Mouse (Mus musculus) hindbrain, embryonic 10.5 days (tissue): ENCODE results near the gene Actl6a. TPM values are rescaled to one million over a fixed set of nuclear protein-coding genes. Genes with fewer than 3 reads are reported as not detected.
"Not testable (repeated sequence)": the region's sequence is repeated elsewhere in the genome, so short reads cannot be mapped to it uniquely, and the experiment has no call there.

Experiments
- DNase-seq: peaks from one replicate; pipeline ENCODE4 v3.0.0-alpha.2; 2017; ENCODE audit warnings: low spot score
- H3K27ac ChIP-seq: fragments of 300-500 bp; sonication (generic); 2 replicates; pipeline ENCODE4 v1.5.1; 2016; ENCODE audit warnings: mild to moderate bottlenecking, moderate library complexity
- H3K27me3 ChIP-seq: fragments of 300-500 bp; sonication (generic); 2 replicates; pipeline ENCODE4 v1.6.1; 2016; ENCODE audit warnings: mild to moderate bottlenecking; ENCODE audit not compliant: poor library complexity, insufficient read depth, severe bottlenecking
- H3K36me3 ChIP-seq: fragments of 300-500 bp; sonication (generic); 2 replicates; pipeline ENCODE4 v1.6.1; 2016; ENCODE audit warnings: mild to moderate bottlenecking, moderate library complexity
- H3K4me1 ChIP-seq: fragments of 300-500 bp; sonication (generic); replicated peaks from 2 replicates; pipeline ENCODE4 v1.6.1; 2016; ENCODE audit warnings: mild to moderate bottlenecking
- H3K4me3 ChIP-seq: fragments of 300-500 bp; sonication (generic); 2 replicates; pipeline ENCODE4 v1.5.1; 2016; ENCODE audit warnings: mild to moderate bottlenecking, moderate library complexity
- H3K9me3 ChIP-seq: fragments of 300-500 bp; sonication (generic); 2 replicates; pipeline ENCODE4 v1.6.1; 2016; ENCODE audit warnings: mild to moderate bottlenecking, moderate library complexity
- WGBS: fragments of 180-500 bp; shearing (Covaris S2); methylation state at CpG from one replicate; pipeline ENCODE4 v1.1.7; 2016; 5-methylcytosine and 5-hydroxymethylcytosine counted together
- polyA plus RNA-seq: library from polyadenylated mRNA; unstranded; fragments of >200 nt; fragmentation: Nextera tagmentation; extraction: Ambion mirVana; gene quantifications from 2 replicates; pipeline ENCODE4 v1.2.1, GENCODE M21; 2016

Gene Actl6a
- polyA plus RNA-seq, 1 experiment from 2014 or later: 244 TPM

- Histone ChIP-seq H3K36me3 (no peaks in the 10 kb centered on the region), H3K4me1 (no peaks in the 10 kb centered on the region), H3K9me3 (no peaks in the 10 kb centered on the region), H3K4me3 (no peak overlapping the region), H3K27me3 (no peaks in the 10 kb centered on the region), H3K27ac (no peak overlapping the region)
- WGBS: 82% methylated on average over 12 of the region's 12 CpGs
- DNase-seq: no peak
These were observed 23.1 kb upstream of the Actl6a start for GRCm38 (mm10) chr3:32682910-32683531.

GRCm38 (mm10) chr3:32684631-32685030 lies 21.5 kb upstream of the Actl6a start:
- H3K4me1 ChIP-seq: no peaks in the 10 kb centered on the region
- no peaks in the 10 kb centered on the region for H3K9me3 ChIP-seq
- 86% methylated on average over 3 of the region's 3 CpGs for whole genome bisulfite sequencing
- H3K27ac ChIP-seq: no peak overlapping the region
- no peak for DNase-seq
- no peak overlapping the region for H3K4me3 ChIP-seq
- H3K27me3 ChIP-seq: no peaks in the 10 kb centered on the region
- no peaks in the 10 kb centered on the region for H3K36me3 ChIP-seq

GRCm38 (mm10) chr3:32686537-32686936 lies 19.6 kb upstream of the Actl6a start:
- no peaks in the 10 kb centered on the region for H3K4me1 ChIP-seq
- H3K4me3 ChIP-seq: no peak overlapping the region
- DNase-seq: no peak
- 76% methylated on average over 1 of the region's 1 CpGs for WGBS
- H3K27ac ChIP-seq: no peak overlapping the region
- H3K9me3 ChIP-seq: no peaks in the 10 kb centered on the region
- no peaks in the 10 kb centered on the region for H3K27me3 ChIP-seq
- H3K36me3 ChIP-seq: no peaks in the 10 kb centered on the region

- H3K4me3 ChIP-seq: no peak overlapping the region
- no peaks in the 10 kb centered on the region for H3K4me1 ChIP-seq
- no peaks in the 10 kb centered on the region for H3K27me3 ChIP-seq
- no peak for DNase-seq
- H3K36me3 ChIP-seq: no peaks in the 10 kb centered on the region
- H3K27ac ChIP-seq: no peak overlapping the region
- 73% methylated on average over 4 of the region's 4 CpGs for WGBS
- H3K9me3 ChIP-seq: no peaks in the 10 kb centered on the region
These were observed 18.9 kb upstream of the Actl6a start for GRCm38 (mm10) chr3:32687156-32687555.

GRCm38 (mm10) chr3:32689567-32689999 lies 16.5 kb upstream of the Actl6a start:
- H3K36me3 ChIP-seq: no peaks in the 10 kb centered on the region
- 89% methylated on average over 9 of the region's 9 CpGs for WGBS
- H3K9me3 ChIP-seq: no peaks in the 10 kb centered on the region
- no peak for DNase-seq
- H3K27me3 ChIP-seq: no peaks in the 10 kb centered on the region
- no peak overlapping the region for H3K4me3 ChIP-seq
- 0 out of 2 replicates have a peak, but pooled peaks cover 7% of the 10 kb centered on the region for H3K4me1 ChIP-seq
- no peak overlapping the region for H3K27ac ChIP-seq

- no peaks in the 10 kb centered on the region for H3K36me3 ChIP-seq
- no peak for DNase-seq
- 0 out of 2 replicates have a peak, but pooled peaks cover 7% of the 10 kb centered on the region for H3K4me1 ChIP-seq
- no peaks in the 10 kb centered on the region for H3K27me3 ChIP-seq
- no peak overlapping the region for H3K27ac ChIP-seq
- H3K9me3 ChIP-seq: no peaks in the 10 kb centered on the region
- no peak overlapping the region for H3K4me3 ChIP-seq
- WGBS: 81% methylated on average over 3 of the region's 3 CpGs
These were observed 16.1 kb upstream of the Actl6a start for GRCm38 (mm10) chr3:32690008-32690407.

- H3K9me3 ChIP-seq: no peaks in the 10 kb centered on the region
- 56% methylated on average over 1 of the region's 1 CpGs for WGBS
- H3K36me3 ChIP-seq: no peaks in the 10 kb centered on the region
These were observed 15.2 kb upstream of the Actl6a start for GRCm38 (mm10) chr3:32690901-32691300.

GRCm38 (mm10) chr3:32691841-32692240 lies 14.3 kb upstream of the Actl6a start:
- Histone ChIP-seq H3K27me3 (no peaks in the 10 kb centered on the region), H3K9me3 (no peaks in the 10 kb centered on the region), H3K27ac (no peak overlapping the region), H3K4me1 (0 out of 2 replicates have a peak, but pooled peaks cover 7% of the 10 kb centered on the region), H3K4me3 (no peak overlapping the region), H3K36me3 (no peaks in the 10 kb centered on the region)
- WGBS: 87% methylated on average over 5 of the region's 5 CpGs
- DNase-seq: no peak

More at GRCm38 (mm10) chr3:32690901-32691300, 15.2 kb upstream of the Actl6a start:
- DNase-seq: no peak
- Histone ChIP-seq H3K27me3 (no peaks in the 10 kb centered on the region), H3K4me1 (0 out of 2 replicates have a peak, but pooled peaks cover 7% of the 10 kb centered on the region), H3K27ac (no peak overlapping the region), H3K4me3 (no peak overlapping the region)

- 0 out of 2 replicates have a peak, but pooled peaks cover 7% of the 10 kb centered on the region for H3K4me1 ChIP-seq
- H3K36me3 ChIP-seq: no peaks in the 10 kb centered on the region
- H3K9me3 ChIP-seq: no peaks in the 10 kb centered on the region
- no peak for DNase-seq
- no peaks in the 10 kb centered on the region for H3K27me3 ChIP-seq
- no peak overlapping the region for H3K27ac ChIP-seq
- no peak overlapping the region for H3K4me3 ChIP-seq
- WGBS: 40% methylated on average over 5 of the region's 5 CpGs
These were observed 11.9 kb upstream of the Actl6a start for GRCm38 (mm10) chr3:32694211-32694610.

GRCm38 (mm10) chr3:32694737-32695582 lies 11.1 kb upstream of the Actl6a start:
- Histone ChIP-seq H3K27ac (no peak overlapping the region), H3K4me1 (0 out of 2 replicates have a peak, but pooled peaks cover 7% of the 10 kb centered on the region), H3K27me3 (no peaks in the 10 kb centered on the region), H3K9me3 (no peaks in the 10 kb centered on the region), H3K4me3 (no peak overlapping the region), H3K36me3 (no peaks in the 10 kb centered on the region)
- no peak for DNase-seq
- 82% methylated on average over 12 of the region's 12 CpGs for WGBS

- Histone ChIP-seq H3K36me3 (no peaks in the 10 kb centered on the region), H3K9me3 (no peaks in the 10 kb centered on the region), H3K27me3 (no peaks in the 10 kb centered on the region), H3K4me3 (no peak overlapping the region), H3K4me1 (0 out of 2 replicates have a peak, but pooled peaks cover 7% of the 10 kb centered on the region), H3K27ac (no peak overlapping the region)
- DNase-seq: no peak
- WGBS: 81% methylated on average over 4 of the region's 4 CpGs
These were observed 10.5 kb upstream of the Actl6a start for GRCm38 (mm10) chr3:32695583-32695980.

- H3K27ac ChIP-seq: no peak overlapping the region
- peak; percentile 87 for DNase-seq
- H3K4me1 ChIP-seq: 0 out of 2 replicates have a peak, but pooled peaks cover 7% of the 10 kb centered on the region
- no peak overlapping the region for H3K4me3 ChIP-seq
- H3K9me3 ChIP-seq: no peaks in the 10 kb centered on the region
- WGBS: 42% methylated on average over 7 of the region's 7 CpGs
- no peaks in the 10 kb centered on the region for H3K36me3 ChIP-seq
- H3K27me3 ChIP-seq: no peaks in the 10 kb centered on the region
These were observed 7.8 kb upstream of the Actl6a start for GRCm38 (mm10) chr3:32698228-32698863.

- H3K27ac ChIP-seq, H3K4me3 ChIP-seq, H3K27me3 ChIP-seq, H3K36me3 ChIP-seq, H3K4me1 ChIP-seq, DNase-seq, H3K9me3 ChIP-seq: not testable (repeated sequence)
- WGBS: 85% methylated on average over 6 of the region's 6 CpGs
These were observed 2.1 kb upstream of the Actl6a start for GRCm38 (mm10) chr3:32704021-32704420.
